Mouse (Mus musculus) left cerebral cortex, postnatal 36 days (tissue): ENCODE results near the gene Lrrc28. TPM values are rescaled to one million over a fixed set of nuclear protein-coding genes. Genes with fewer than 3 reads are reported as not detected.

ENCODE experiments used
- DNase-seq, 2 experiments: peaks; one replicate each; pipeline ENCODE4 v3.0.0; 2021 to 2022; ENCODE audit warnings: low spot score in 2 of 2, mixed read lengths in 1 of 2
- intact Hi-C: fragments of 180-260 bp; cut with DNase I; formaldehyde crosslinking; loops from one replicate; pipeline ENCODE4 v1.15.1; 2025
- total RNA-seq, 2 experiments: library from RNA; stranded (reverse); gene quantifications; 2 replicates each; pipeline ENCODE4 v1.2.3; 2021

The Lrrc28 gene
- total RNA-seq, 2 experiments from 2014 or later = 30.5 to 36.8 TPM

- intact Hi-C loops = no loop called here
Observed at GRCm38 (mm10) chr7:67607669-67608347, 37.3 kb downstream of the Lrrc28 start.

DNA sequence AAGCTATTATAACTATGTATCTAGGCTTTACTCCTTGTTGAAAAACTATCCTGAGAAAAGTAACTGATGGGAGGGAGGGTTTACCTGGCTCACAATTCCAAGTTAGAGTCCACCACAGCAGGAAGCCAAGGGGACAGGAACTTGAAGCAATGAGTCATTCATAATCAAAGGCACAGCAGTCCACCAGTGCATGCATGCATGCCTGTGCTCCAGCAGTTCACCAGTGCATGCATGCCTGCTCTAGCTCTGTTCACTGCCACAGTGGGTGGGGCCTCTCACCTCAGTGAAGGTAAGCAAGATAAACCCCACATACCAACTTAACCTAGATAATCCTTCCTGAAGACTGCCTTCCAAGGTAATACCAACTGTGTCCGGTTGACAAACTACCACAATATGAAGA, 38.8 kb downstream of the Lrrc28 start:
- no peak for DNase-seq
- intact Hi-C loops = no loop called here

More at GRCm38 (mm10) chr7:67607669-67608347, 37.3 kb downstream of the Lrrc28 start:
- DNase-seq = no peak

- intact Hi-C loops = no loop called here
- no peak for DNase-seq
Observed at GRCm38 (mm10) chr7:67605114-67605513, 40.0 kb downstream of the Lrrc28 start.

- intact Hi-C loops = no loop called here
- DNase-seq = peak; percentile 65 to 72
Observed at GRCm38 (mm10) chr7:67598050-67598449, 47.0 kb downstream of the Lrrc28 start.

- intact Hi-C loops = no loop called here
Observed at GRCm38 (mm10) chr7:67596961-67597360, 48.1 kb downstream of the Lrrc28 start.

DNA sequence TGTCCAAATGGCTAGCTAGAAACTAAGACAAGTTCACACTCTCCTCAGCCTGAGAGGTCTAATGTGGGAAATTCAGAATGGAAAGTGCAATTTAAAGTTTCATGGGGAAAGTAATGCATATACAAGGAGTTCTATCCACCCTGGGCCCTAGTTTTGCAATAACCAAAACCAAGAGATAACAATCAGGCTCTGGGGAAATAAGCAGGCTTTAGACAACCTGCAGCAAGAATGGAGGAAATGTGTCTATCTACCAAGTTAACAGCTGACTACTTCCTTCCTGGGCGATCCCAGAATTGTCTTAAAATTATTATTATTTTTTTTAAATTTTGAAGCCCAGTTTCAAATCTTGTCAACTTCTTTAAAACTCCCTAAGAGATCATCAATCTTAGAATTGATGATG, 48.7 kb downstream of the Lrrc28 start:
- intact Hi-C loops = no loop called here
- no peak for DNase-seq

More at GRCm38 (mm10) chr7:67596961-67597360, 48.1 kb downstream of the Lrrc28 start:
- no peak for DNase-seq

DNA sequence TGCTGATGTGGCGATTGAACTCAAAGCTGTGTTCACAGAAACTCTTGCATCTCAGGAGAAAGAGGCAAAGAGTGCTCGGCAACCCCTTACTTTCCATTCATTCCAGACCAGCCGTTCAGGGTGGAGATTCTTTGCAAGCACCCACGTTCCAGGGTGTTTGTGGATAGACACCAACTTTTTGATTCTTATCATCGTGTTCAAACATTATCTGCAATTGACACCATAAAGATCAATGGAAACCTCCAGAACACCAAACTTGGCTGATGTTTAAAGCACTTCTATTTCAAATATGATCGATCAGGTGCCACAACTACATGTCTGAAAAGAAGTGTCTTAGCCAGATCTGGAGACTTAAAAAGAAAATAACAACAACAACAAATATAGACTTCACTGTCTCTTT, 51.2 kb downstream of the Lrrc28 start:
- intact Hi-C loops = no loop called here
- no peak for DNase-seq

DNA sequence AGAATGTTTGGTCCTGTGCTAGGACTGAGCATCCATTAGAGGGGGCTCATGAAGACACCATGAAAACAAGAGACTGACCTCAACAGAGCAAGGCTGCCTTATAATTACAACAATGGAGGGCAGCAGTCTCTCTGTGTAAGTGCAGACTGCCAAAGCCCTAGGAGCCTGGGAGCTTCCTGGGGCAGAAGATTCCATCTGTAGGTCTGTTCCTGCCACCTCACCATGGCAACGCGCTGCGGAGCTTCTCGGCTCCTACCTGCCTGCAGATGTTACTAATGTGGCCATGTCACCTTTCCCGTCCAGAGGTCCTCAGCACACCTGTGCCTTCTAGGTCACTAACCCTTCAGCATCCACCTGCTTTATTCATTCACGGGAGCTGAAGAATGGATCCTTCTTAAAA, 52.4 kb downstream of the Lrrc28 start:
- intact Hi-C loops = no loop called here
- no peak for DNase-seq

DNA sequence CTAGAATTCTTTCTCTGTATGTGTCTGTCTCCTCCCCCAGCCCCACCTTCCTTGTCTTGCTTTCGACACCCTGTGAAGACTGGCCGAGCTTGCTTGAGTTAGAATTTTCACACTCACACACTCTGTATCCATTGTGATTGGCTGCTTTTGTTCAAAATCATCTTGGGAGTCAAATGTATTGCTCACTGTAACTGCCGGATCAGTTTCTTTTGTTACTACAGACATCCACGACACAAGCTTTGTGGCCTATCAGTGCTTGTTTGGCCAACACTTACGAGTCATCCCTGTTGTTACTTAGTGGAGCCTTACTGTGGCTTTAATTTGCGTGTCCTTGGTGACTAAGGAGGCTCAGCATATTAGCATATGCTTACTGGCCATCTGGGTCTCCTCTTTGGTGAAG, 56.3 kb downstream of the Lrrc28 start:
- no peak for DNase-seq
- intact Hi-C loops = no loop called here

DNA sequence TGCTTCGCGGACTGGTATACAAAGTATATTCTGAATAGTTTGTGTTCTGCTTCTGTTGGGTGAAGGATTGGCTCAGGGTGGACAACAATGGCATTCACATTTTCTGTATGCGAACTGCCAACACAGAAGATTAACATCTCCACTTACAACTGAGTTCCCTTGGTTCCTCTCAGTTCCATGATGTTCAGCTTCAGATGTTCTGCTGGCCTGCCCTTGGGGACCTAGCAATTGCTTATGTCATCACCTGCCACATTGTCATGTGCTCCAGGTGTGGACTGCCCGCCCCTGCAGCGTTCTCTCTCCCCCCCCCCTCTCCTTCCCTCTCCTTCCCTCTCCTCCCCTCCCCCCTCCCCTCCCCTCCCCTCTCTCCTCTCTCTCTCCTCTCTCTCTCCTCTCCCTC, 58.6 kb downstream of the Lrrc28 start:
- intact Hi-C loops = no loop called here
- DNase-seq = no peak

- intact Hi-C loops = no loop called here
- DNase-seq = no peak
Observed at GRCm38 (mm10) chr7:67583852-67584251, 61.2 kb downstream of the Lrrc28 start.

DNA sequence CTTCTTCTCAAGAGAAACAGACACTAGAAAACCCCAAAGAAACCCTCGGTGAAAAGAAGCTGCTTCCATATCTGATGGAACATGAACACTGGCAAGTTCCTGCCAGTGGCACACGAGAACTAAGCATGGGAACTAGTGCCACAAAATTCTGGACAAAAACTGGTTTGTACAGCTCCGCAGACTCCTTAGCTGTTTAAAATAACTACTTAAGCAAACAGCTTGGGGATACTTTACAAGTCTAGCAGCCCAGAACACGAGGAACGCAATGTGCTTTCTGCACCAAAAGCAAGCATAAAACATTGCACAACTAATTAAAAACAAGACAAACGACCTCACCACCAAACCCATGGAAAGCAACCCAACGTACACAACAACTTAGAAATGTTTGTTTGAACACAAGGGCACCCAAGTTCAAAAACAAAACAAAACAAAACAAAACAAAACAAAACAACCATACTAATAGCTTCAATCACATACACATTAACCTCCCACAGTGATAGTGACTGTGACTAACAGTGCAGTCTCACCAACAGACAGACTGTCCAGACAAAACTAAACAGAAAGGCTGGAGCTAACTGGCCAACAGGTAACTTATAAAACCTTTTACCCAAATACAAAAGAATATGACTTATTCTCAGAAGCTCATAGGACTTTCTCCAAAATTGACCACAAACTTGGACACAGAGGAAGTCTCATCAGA, 66.1 kb downstream of the Lrrc28 start:
- no peak for DNase-seq
- intact Hi-C loops = no loop called here

GRCm38 (mm10) chr7:67578044-67578443, 67.0 kb downstream of the Lrrc28 start:
- intact Hi-C loops = no loop called here
- DNase-seq = no peak

- intact Hi-C loops = no loop called here
- no peak for DNase-seq
Observed at GRCm38 (mm10) chr7:67566510-67567237, 78.4 kb downstream of the Lrrc28 start.

- no peak for DNase-seq
- intact Hi-C loops = no loop called here
Observed at GRCm38 (mm10) chr7:67565132-67565531, 79.9 kb downstream of the Lrrc28 start.

GRCm38 (mm10) chr7:67562176-67562575, 82.9 kb downstream of the Lrrc28 start:
- intact Hi-C loops = no loop called here
- DNase-seq = no peak

DNA sequence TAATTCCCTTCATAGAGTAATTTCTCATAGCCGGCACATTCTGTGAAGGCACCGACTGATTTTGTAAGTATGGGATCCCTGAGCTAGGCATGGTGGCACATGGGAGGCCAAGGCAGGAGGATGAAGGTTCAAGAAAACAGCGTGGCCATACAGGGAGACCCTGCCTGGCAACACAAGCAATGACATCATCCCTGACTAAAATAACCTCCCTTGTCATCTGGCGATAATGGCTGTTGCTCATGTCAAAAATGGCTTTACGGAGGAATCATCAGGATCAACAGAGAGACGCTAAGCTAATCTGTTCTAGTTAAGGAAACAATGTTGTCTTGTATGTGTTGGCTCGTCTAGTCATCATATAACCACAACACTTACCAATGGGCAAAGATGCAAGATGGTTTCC, 85.6 kb downstream of the Lrrc28 start:
- intact Hi-C loops = no loop called here
- DNase-seq = no peak

DNA sequence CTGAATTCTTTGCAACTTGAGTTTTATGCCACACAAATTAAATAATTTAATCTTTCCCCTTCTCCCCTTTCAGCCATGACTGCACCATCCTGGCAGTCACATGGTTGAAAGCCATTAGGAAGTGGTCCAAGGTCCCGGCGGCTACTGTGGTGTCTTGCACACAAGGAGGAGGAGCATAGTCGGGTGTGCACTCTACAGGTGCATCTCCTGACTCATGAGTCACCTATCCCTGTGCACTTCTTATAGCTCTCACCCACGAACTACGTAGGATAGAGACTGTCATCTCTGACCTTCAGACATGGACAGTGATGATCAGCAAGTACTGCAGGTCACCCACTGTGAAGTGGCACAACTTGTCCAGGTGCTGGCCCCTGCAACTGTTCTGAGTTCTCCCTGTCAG, 86.8 kb downstream of the Lrrc28 start:
- intact Hi-C loops = no loop called here

GRCm38 (mm10) chr7:67554863-67555262, 90.2 kb downstream of the Lrrc28 start:
- intact Hi-C loops = no loop called here

More for the DNA sequence above, 86.8 kb downstream of the Lrrc28 start:
- DNase-seq = no peak

DNA sequence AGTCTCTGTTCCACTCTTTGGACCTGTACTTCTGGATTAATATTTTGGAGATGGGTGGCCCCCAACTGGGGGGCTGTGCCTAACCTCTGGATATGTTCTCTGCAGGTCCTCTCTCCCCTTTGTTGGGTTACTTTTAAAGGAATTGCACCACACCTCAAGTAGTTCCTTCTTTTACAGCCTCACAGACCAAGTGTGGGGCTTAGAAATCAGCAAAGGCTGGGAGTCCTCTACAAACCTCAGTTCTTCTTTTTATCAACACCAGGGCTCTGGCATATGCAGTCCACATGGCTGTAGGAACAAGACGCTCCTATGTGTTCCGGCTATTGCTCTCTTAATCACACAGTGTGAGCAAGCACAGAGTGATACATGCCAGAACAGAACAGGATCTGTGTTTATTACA, 93.8 kb downstream of the Lrrc28 start:
- DNase-seq = no peak
- intact Hi-C loops = no loop called here

More at GRCm38 (mm10) chr7:67554863-67555262, 90.2 kb downstream of the Lrrc28 start:
- no peak for DNase-seq
